In the genomic region with DNA sequence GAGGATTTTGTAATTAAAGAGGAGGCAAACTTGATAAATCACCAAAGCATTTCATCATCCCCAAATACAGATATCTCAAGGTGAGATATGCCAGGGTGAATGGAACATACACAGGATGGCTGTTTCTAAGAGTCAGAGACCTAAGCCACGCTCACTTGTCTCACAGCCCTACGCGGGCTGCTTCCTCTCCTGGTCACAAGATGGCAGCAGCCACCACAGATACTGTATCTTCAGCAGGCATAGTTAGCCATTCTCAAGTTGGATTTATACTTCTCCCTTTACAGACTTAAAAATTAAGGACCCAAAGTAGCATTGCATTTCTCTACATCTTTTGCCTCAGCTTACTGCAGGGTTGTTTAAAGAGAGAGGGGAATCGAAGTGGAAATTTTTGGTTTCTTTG, we compare ENCODE assay signal across 8 mouse cellular contexts. TPM values are rescaled to one million over a fixed set of nuclear protein-coding genes. Genes with fewer than 3 reads are reported as not detected.
DNase-seq lines count a peak whose midpoint lies in the region; ATAC-seq and TF ChIP-seq lines count a peak whose summit lies in the region.
"Had no signal": no experiment of that assay in that cellular context is flagged by ENCODE, and none has a peak within 500 bp of the region (broad histone marks: within the 10 kb centered on the region; RNA-seq: fewer than 3 reads in every experiment).

No protein-coding gene starts in this region.

- H3K36me3 ChIP-seq in ES-Bruce4 (ENCODE audit: control insufficient read depth, insufficient read depth, low read length, poor library complexity, severe bottlenecking) = no peaks in the 10 kb centered on the region
- H3K36me3 ChIP-seq in heart, postnatal 0 days (replicated peaks; ENCODE audit: control insufficient read depth, insufficient read depth, low read length) = no peaks in the 10 kb centered on the region

- peak; percentile 83 for TF ChIP-seq CTCF in ES-Bruce4 (IDR thresholded peaks at IDR 0.05; ENCODE audit: low read depth, low read length)
- TF ChIP-seq CTCF in heart, postnatal 0 days (IDR thresholded peaks at IDR 0.05; ENCODE audit: low read depth) = peak; percentile 87
- TF ChIP-seq CTCF in layer of hippocampus, adult 2 months (conservative IDR thresholded peaks at IDR 0.05) = peak; percentile 96

- no peak overlapping the region for H3K9ac ChIP-seq in ES-Bruce4 (ENCODE audit: low read depth, poor library complexity, severe bottlenecking)
- H3K9ac ChIP-seq in heart, postnatal 0 days (replicated peaks; ENCODE audit: low read depth, low read length) = no peak overlapping the region

- TF ChIP-seq POLR2A in ES-Bruce4 (IDR thresholded peaks at IDR 0.05; ENCODE audit: insufficient read depth, low read length) = no peak

- WGBS in heart, postnatal 0 days = 20% methylated on average over 4 of the region's 4 CpGs

- no peak for TF ChIP-seq EP300 in ES-Bruce4 (IDR thresholded peaks at IDR 0.05; ENCODE audit: insufficient read depth, low read depth, low read length)
- TF ChIP-seq EP300 in heart, postnatal 0 days (IDR thresholded peaks at IDR 0.05; ENCODE audit: low read depth) = no peak

- H3K27me3 ChIP-seq in ES-Bruce4 (ENCODE audit: control insufficient read depth, insufficient read depth, low read length, poor library complexity, severe bottlenecking) = no peaks in the 10 kb centered on the region
- no peaks in the 10 kb centered on the region for H3K27me3 ChIP-seq in heart, postnatal 0 days (ENCODE audit: control insufficient read depth, insufficient read depth, low read length)

- H3K4me1 ChIP-seq in ES-Bruce4 (ENCODE audit: control insufficient read depth, insufficient read depth, low read length) = no peaks in the 10 kb centered on the region
- no peaks in the 10 kb centered on the region for H3K4me1 ChIP-seq in heart, postnatal 0 days (ENCODE audit: control insufficient read depth, insufficient read depth)

- peak; percentile 73 for DNase-seq in CD4-positive helper T cell, adult 2 months (ENCODE audit: low read depth, low spot score)
- peak; percentile 43 for DNase-seq in cerebellum, adult 9-11 months
- DNase-seq in heart, postnatal 0 days (ENCODE audit: low spot score) = peak; percentile 36
- DNase-seq in layer of hippocampus, adult 2 months (ENCODE audit: low spot score in 2 of 2) = peak in 1 of 2 experiments; percentile 47
- DNase-seq in lung, postnatal 36 days = peak; percentile 82
- DNase-seq in spleen, adult 12 weeks (ENCODE audit: low spot score) = peak; percentile 25

- H3K27ac ChIP-seq in ES-Bruce4 (ENCODE audit: insufficient read depth, low read length) = no peak overlapping the region
- H3K27ac ChIP-seq in heart, postnatal 0 days (ENCODE audit: low read depth) = no peak overlapping the region
- no peak overlapping the region for H3K27ac ChIP-seq in layer of hippocampus, adult 2 months

- no peak overlapping the region for H3K4me3 ChIP-seq in ES-Bruce4 (ENCODE audit: low read depth, low read length)
- no peak overlapping the region for H3K4me3 ChIP-seq in heart, postnatal 0 days (ENCODE audit: low read depth, low read length)
- H3K4me3 ChIP-seq in layer of hippocampus, adult 2 months = no peak overlapping the region
- H3K4me3 ChIP-seq: myocyte had no signal

- no peaks in the 10 kb centered on the region for H3K9me3 ChIP-seq in ES-Bruce4 (replicated peaks; ENCODE audit: control insufficient read depth, insufficient read depth, low read length, poor library complexity, severe bottlenecking)
- H3K9me3 ChIP-seq in heart, postnatal 0 days (replicated peaks; ENCODE audit: control insufficient read depth, low read length) = no peaks in the 10 kb centered on the region

- no peak overlapping the region for H3K4me2 ChIP-seq in heart, postnatal 0 days (ENCODE audit: low read depth, low read length)

- peak; percentile 63 for ATAC-seq in heart, postnatal 0 days (ENCODE audit: insufficient read depth, low read depth)

RNA-seq across cellular contexts. Expression of a gene that starts 8.4 kb away (rescaled TPM):
- polyA plus RNA-seq in ES-Bruce4 (2011; ENCODE audit: insufficient read depth, insufficient read length, low read depth, missing spikeins) = 59.4 and 61.8 TPM in 2 replicates
- total RNA-seq in heart, postnatal 0 days (2014; rRNA removed; ENCODE audit: low replicate concordance) = 45.2 and 53.1 TPM in 2 replicates
- polyA plus RNA-seq in heart, postnatal 0 days (2015; fragmentation: Nextera tagmentation; extraction: Ambion mirVana) = 33.3 and 36.0 TPM in 2 replicates
- total RNA-seq in layer of hippocampus, adult 2 months (2021) = 100 to 1,000 TPM; 304 to 306 TPM

RNA-seq across cellular contexts. Expression of a gene that starts 18.3 kb away (rescaled TPM):
- polyA plus RNA-seq in ES-Bruce4 (2011; ENCODE audit: insufficient read depth, insufficient read length, low read depth, missing spikeins) = 69.7 and 71.4 TPM in 2 replicates
- total RNA-seq in heart, postnatal 0 days (2014; rRNA removed; ENCODE audit: low replicate concordance) = 23.2 and 43.4 TPM in 2 replicates
- 167 and 169 TPM in 2 replicates for polyA plus RNA-seq in heart, postnatal 0 days (2015; fragmentation: Nextera tagmentation; extraction: Ambion mirVana)
- total RNA-seq in layer of hippocampus, adult 2 months (2021) = 100 to 1,000 TPM; 121 to 126 TPM

RNA-seq across cellular contexts. Expression of a gene that starts 18.3 kb away (rescaled TPM):
- 22.6 and 25.8 TPM in 2 replicates for polyA plus RNA-seq in ES-Bruce4 (2011; ENCODE audit: insufficient read depth, insufficient read length, low read depth, missing spikeins)
- 4.2 and 6.8 TPM in 2 replicates for total RNA-seq in heart, postnatal 0 days (2014; rRNA removed; ENCODE audit: low replicate concordance)
- polyA plus RNA-seq in heart, postnatal 0 days (2015; fragmentation: Nextera tagmentation; extraction: Ambion mirVana) = 4.2 and 5.5 TPM in 2 replicates
- 10 to 100 TPM; 17.2 to 18.4 TPM for total RNA-seq in layer of hippocampus, adult 2 months (2021)
